Mouse (Mus musculus): ENCODE results near the gene Fth1. TPM values are rescaled to one million over a fixed set of nuclear protein-coding genes. Genes with fewer than 3 reads are reported as not detected.
"Not testable (repeated sequence)": the region's sequence is repeated elsewhere in the genome, so short reads cannot be mapped to it uniquely, and the experiment has no call there.

Fth1 gene
- 1,000 to 10,000 TPM; 1,213 to 1,248 TPM for total RNA-seq (2021)

GRCm38 (mm10) chr19:9980258-9980657, at the start of gene Fth1:
Gene Fth1 (plus strand): TSS chr19:9980598.
- DNase-seq, result no peak
- intact Hi-C loops (cut with DNase I), result no loop called here

GRCm38 (mm10) chr19:9931167-9931607, 49.2 kb upstream of the Fth1 start:
- intact Hi-C loops (cut with DNase I); DNase-seq: not testable (repeated sequence)

- DNase-seq, result no peak
- intact Hi-C loops (cut with DNase I), result no loop called here
These were observed 46.5 kb upstream of the Fth1 start for GRCm38 (mm10) chr19:9933908-9934307.

GRCm38 (mm10) chr19:9936579-9936978, 43.8 kb upstream of the Fth1 start:
- intact Hi-C loops (cut with DNase I), result no loop called here
- no peak for DNase-seq

GRCm38 (mm10) chr19:9937428-9937827, 43.0 kb upstream of the Fth1 start:
- intact Hi-C loops (cut with DNase I), result no loop called here
- no peak for DNase-seq

- no peak for DNase-seq
- intact Hi-C loops (cut with DNase I), result no loop called here
These were observed 42.1 kb upstream of the Fth1 start for GRCm38 (mm10) chr19:9938156-9938823.

GRCm38 (mm10) chr19:9938824-9939303, 41.5 kb upstream of the Fth1 start:
- intact Hi-C loops (cut with DNase I), result no loop called here
- no peak for DNase-seq

- no peak for DNase-seq
- intact Hi-C loops (cut with DNase I), result no loop called here
These were observed 40.6 kb upstream of the Fth1 start for GRCm38 (mm10) chr19:9939841-9940240.

GRCm38 (mm10) chr19:9940903-9941302, 39.5 kb upstream of the Fth1 start:
- intact Hi-C loops (cut with DNase I), result no loop called here
- DNase-seq, result no peak

- intact Hi-C loops (cut with DNase I), result no loop called here
- no peak for DNase-seq
These were observed 38.6 kb upstream of the Fth1 start for GRCm38 (mm10) chr19:9941809-9942208.

GRCm38 (mm10) chr19:9942539-9943533, 37.6 kb upstream of the Fth1 start:
- intact Hi-C loops (cut with DNase I), result no loop called here

GRCm38 (mm10) chr19:9945800-9946564, 34.4 kb upstream of the Fth1 start:
- intact Hi-C loops (cut with DNase I), result no loop called here
- DNase-seq, result no peak

More at GRCm38 (mm10) chr19:9942539-9943533, 37.6 kb upstream of the Fth1 start:
- no peak for DNase-seq

- no peak for DNase-seq
- intact Hi-C loops (cut with DNase I), result no loop called here
These were observed 33.4 kb upstream of the Fth1 start for GRCm38 (mm10) chr19:9946986-9947385.

- intact Hi-C loops (cut with DNase I), result no loop called here
- DNase-seq, result no peak
These were observed 28.0 kb upstream of the Fth1 start for GRCm38 (mm10) chr19:9952390-9952789.

GRCm38 (mm10) chr19:9952912-9953311, 27.5 kb upstream of the Fth1 start:
- DNase-seq, result no peak
- intact Hi-C loops (cut with DNase I), result no loop called here

- DNase-seq, result peak; percentile 43
- intact Hi-C loops (cut with DNase I), result no loop called here
These were observed 26.2 kb upstream of the Fth1 start for GRCm38 (mm10) chr19:9954055-9954810.

GRCm38 (mm10) chr19:9954811-9955202, 25.6 kb upstream of the Fth1 start:
- intact Hi-C loops (cut with DNase I), result no loop called here
- no peak for DNase-seq

- DNase-seq, result no peak
- intact Hi-C loops (cut with DNase I), result no loop called here
These were observed 25.0 kb upstream of the Fth1 start for GRCm38 (mm10) chr19:9955438-9955837.

- DNase-seq, result no peak
- intact Hi-C loops (cut with DNase I), result no loop called here
These were observed 23.6 kb upstream of the Fth1 start for GRCm38 (mm10) chr19:9956624-9957388.

Data from left cerebral cortex, postnatal 4 days (tissue).